Mouse (Mus musculus): ENCODE data around the gene Nepro.
A peak's percentile ranks its signal among the peaks of the same experiment; 100 is the strongest.

Nepro gene

GRCm38 (mm10) chr16:44724083-44724787 is at the start of gene Nepro:
Gene Nepro, plus strand, starts transcription at chr16:44724301.
- DNase-seq, result peak; percentile 93 to 95

GRCm38 (mm10) chr16:44676357-44676756 is 47.7 kb upstream of the Nepro start:
- DNase-seq, result no peak

- no peak for DNase-seq
These were observed 45.0 kb upstream of the Nepro start for GRCm38 (mm10) chr16:44679082-44679481.

- DNase-seq, result no peak
These were observed 44.6 kb upstream of the Nepro start for GRCm38 (mm10) chr16:44679503-44679971.

- DNase-seq, result peak; percentile 23 to 40
These were observed 43.2 kb upstream of the Nepro start for GRCm38 (mm10) chr16:44680756-44681498.

GRCm38 (mm10) chr16:44684646-44685045 is 39.5 kb upstream of the Nepro start:
- no peak for DNase-seq

- no peak for DNase-seq
These were observed 38.7 kb upstream of the Nepro start for GRCm38 (mm10) chr16:44685401-44685800.

- DNase-seq, result no peak
These were observed 36.9 kb upstream of the Nepro start for GRCm38 (mm10) chr16:44686991-44687718.

- DNase-seq, result no peak
These were observed 36.2 kb upstream of the Nepro start for GRCm38 (mm10) chr16:44687719-44688420.

- DNase-seq, result no peak
These were observed 35.6 kb upstream of the Nepro start for GRCm38 (mm10) chr16:44688507-44688906.

GRCm38 (mm10) chr16:44690501-44690900 is 33.6 kb upstream of the Nepro start:
- DNase-seq, result no peak

GRCm38 (mm10) chr16:44691066-44691465 is 33.0 kb upstream of the Nepro start:
- DNase-seq, result no peak

- peak in 1 of 2 experiments; percentile 44 for DNase-seq
These were observed 32.5 kb upstream of the Nepro start for GRCm38 (mm10) chr16:44691561-44692141.

- no peak for DNase-seq
These were observed 31.6 kb upstream of the Nepro start for GRCm38 (mm10) chr16:44692541-44692940.

- no peak for DNase-seq
These were observed 30.4 kb upstream of the Nepro start for GRCm38 (mm10) chr16:44693695-44694094.

GRCm38 (mm10) chr16:44695214-44695858 is 28.8 kb upstream of the Nepro start:
- no peak for DNase-seq

GRCm38 (mm10) chr16:44695859-44696620 is 28.1 kb upstream of the Nepro start:
- DNase-seq, result no peak

GRCm38 (mm10) chr16:44697473-44698205 is 26.5 kb upstream of the Nepro start:
- no peak for DNase-seq

GRCm38 (mm10) chr16:44701155-44701554 is 22.9 kb upstream of the Nepro start:
- no peak for DNase-seq

GRCm38 (mm10) chr16:44702272-44702671 is 21.8 kb upstream of the Nepro start:
- no peak for DNase-seq
